Mouse (Mus musculus) yolk sac, embryonic 10.5 days (tissue): Measurements from ENCODE around the gene Adamtsl1.

ENCODE experiments used
- DNase-seq: peaks from one replicate; pipeline ENCODE4 v3.0.0-alpha.2; 2017; ENCODE audit warnings: low spot score

Gene Adamtsl1

GRCm38 (mm10) chr4:86053487-86054237 is 539.7 kb downstream of the Adamtsl1 start:
- DNase-seq, result peak; percentile 75

- no peak for DNase-seq
Observed at GRCm38 (mm10) chr4:86060614-86061013, 546.6 kb downstream of the Adamtsl1 start.

DNA sequence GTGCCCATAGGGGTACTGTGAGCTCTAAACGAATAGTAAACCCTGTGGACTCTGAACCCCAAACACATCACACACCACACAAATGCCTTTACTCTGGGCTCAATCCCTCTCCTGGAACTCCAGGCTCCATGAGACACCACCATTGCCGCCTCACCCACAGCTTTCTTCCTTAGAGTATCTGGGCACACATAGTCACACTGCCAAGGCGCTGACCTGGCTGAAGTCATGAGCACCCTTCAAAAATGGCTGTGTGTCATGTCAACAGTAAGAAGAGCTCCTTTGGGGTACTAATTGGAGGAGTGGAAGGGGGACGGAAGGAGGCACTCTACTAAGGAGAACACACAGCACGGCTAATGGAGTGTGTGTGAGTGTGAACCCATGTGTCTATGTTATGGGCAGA is 554.4 kb downstream of the Adamtsl1 start:
- no peak for DNase-seq

GRCm38 (mm10) chr4:86068875-86069718 is 555.1 kb downstream of the Adamtsl1 start:
- DNase-seq, result no peak

- DNase-seq, result no peak
Observed at GRCm38 (mm10) chr4:86074871-86075270, 560.9 kb downstream of the Adamtsl1 start.

DNA sequence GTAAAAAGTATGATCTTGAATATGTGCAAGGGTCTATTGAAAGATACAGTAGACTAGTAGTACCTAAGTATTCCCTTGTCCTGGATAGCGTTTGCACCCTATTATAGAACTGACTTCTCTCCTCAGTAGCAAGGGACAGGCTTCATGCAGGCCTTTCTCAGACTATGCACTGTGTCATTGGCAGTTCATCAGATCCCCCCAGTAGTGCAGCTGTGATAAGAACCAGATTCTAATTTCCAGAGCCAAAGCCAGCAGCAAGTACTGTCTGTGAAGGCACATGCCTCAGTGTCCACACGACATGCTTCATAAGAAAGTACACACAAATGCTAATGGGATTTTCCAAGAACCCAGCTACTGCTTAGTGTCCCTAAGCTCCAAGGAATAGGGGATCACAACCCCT is 563.4 kb downstream of the Adamtsl1 start:
- DNase-seq, result no peak

DNA sequence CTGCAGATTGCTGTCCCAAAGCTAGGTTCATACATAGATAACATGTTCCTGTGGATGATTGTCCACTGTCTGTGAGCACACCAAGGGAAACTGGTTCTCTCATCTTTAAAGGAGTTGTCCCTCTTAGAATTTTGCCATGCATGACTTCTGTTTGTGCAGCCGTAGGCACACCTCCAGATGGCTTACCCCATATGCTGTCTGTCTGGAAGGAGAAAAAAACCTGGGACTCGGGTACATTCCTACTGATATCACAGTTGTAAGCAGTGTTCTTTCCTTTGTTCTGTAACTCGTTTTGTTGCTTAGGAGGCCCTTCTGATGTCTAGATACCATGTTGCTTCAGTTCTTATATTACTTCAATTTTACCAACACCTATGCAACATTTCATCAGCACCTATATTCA is 563.9 kb downstream of the Adamtsl1 start:
- no peak for DNase-seq

GRCm38 (mm10) chr4:86087508-86087907 is 573.5 kb downstream of the Adamtsl1 start:
- no peak for DNase-seq

- DNase-seq, result no peak
Observed at GRCm38 (mm10) chr4:86103207-86103606, 589.2 kb downstream of the Adamtsl1 start.

DNA sequence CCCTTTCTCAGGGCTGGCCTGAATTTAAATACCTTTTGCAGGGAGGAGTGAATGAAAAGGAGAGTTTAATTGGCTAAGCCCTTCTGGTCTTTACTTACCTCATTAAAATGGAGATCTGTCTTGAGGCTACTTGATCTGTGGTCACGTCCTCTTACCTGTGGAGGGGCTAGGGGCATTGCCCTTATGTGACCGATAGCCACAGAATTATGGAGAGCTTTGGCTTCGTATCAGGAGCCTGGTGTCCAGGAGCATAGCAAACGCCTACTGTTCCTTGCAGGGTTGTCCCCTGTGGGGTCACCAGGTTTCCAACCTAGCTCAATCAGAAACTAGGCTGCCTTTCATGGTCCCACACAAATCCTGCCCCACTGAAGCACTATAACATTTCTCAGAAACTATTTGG is 594.4 kb downstream of the Adamtsl1 start:
- DNase-seq, result no peak

DNA sequence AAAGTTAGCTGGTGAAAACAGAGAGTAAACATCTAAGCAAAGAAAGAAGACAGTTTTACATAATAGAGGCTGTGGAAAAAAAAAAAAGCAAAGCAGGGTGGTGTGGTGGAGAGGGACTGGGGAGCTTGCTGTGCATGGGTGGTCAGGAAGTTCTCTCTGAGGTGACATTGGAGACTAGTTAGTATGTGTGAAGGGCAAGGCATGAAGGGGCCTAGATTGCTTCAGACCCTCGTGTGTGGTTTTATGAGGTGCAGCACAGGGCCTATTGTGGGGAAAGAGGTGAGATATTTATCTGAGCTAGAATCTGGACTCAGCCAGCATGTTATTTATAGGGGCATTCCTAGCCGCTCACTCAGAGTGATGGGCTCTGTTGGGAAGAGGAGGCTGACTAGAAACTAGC is 605.1 kb downstream of the Adamtsl1 start:
- no peak for DNase-seq

GRCm38 (mm10) chr4:86122431-86122830 is 608.5 kb downstream of the Adamtsl1 start:
- no peak for DNase-seq

DNA sequence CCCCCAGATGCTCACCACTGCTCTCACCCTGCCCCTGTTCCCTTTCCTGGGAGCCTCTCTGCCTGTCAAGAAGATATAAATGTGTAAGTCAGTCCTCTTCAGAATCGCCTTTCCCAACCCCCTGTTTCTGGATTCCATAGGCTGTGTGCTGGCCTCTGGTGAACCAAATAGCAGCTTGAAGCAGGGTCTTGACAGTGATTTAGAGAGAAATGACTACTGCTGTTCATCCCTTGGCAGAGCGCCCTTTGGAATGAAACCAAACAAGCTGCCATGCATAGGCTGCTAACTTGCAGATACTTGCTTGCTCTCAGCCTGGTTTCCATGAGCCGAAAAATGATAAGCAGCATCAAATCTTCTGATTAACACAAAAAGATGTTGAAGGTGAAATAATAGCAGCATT is 610.4 kb downstream of the Adamtsl1 start:
- DNase-seq, result peak; percentile 38

GRCm38 (mm10) chr4:86126636-86127035 is 612.7 kb downstream of the Adamtsl1 start:
- no peak for DNase-seq

DNA sequence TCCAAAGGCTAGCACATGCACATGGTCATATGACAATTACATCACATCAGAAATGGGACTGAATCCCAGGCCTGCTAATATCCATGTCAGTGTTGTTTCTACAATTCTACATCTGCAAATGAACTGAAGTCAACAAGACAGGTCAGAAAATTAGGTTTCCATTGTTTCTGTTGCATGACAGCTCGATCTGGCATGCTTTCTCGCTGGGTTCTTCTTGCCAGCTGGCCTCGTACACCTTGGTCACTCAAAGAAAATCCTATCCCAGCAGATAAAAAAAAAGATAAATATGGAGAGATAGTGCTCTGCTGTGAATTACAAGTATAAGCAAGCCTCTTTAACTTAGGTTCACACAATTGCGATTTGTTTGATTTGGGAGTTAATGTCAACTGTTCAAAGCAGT is 644.6 kb downstream of the Adamtsl1 start:
- DNase-seq, result no peak

DNA sequence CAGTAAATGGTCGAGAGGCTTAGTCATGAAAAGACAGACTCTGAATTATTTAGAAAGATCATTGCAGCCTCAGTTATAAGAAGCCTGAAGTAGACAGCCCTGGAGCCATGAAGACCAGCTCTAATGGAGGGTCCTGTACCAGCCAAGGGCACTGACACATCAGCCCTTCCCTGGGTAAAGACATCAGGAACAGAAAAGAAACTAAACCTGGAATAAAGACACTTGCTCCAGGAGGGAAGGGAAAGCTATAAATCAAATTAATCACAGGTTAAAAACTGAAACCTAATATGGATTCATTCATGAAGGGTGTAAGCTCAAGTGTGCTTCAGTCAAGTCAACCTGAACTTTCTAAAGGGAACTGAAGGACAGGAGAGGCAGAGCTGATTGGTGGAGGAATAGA is 645.4 kb downstream of the Adamtsl1 start:
- no peak for DNase-seq

DNA sequence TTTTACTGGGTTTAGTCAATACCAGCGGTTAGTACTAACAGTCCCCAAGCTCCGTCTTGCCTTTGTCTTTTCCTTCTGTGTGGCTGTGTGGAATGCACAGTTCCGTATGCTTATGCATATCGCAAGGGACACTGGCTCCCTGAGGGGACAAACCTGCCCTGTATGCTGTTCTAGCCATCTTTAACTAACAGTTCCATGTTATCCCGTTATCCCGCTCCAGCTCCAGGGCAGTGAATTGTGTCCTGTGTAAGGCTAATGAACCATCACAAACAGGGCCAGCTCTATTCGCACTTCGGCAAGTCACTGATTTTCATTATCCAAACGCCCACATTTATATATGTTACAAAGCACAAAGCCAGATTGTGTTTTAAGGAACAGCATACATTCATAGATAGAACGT is 656.8 kb downstream of the Adamtsl1 start:
- DNase-seq, result no peak

- no peak for DNase-seq
Observed at GRCm38 (mm10) chr4:86171461-86171860, 657.5 kb downstream of the Adamtsl1 start.

- DNase-seq, result no peak
Observed at GRCm38 (mm10) chr4:86177471-86177870, 663.5 kb downstream of the Adamtsl1 start.

GRCm38 (mm10) chr4:86178116-86178515 is 664.1 kb downstream of the Adamtsl1 start:
- DNase-seq, result no peak

GRCm38 (mm10) chr4:86183701-86184173 is 669.8 kb downstream of the Adamtsl1 start:
- peak; percentile 12 for DNase-seq

DNA sequence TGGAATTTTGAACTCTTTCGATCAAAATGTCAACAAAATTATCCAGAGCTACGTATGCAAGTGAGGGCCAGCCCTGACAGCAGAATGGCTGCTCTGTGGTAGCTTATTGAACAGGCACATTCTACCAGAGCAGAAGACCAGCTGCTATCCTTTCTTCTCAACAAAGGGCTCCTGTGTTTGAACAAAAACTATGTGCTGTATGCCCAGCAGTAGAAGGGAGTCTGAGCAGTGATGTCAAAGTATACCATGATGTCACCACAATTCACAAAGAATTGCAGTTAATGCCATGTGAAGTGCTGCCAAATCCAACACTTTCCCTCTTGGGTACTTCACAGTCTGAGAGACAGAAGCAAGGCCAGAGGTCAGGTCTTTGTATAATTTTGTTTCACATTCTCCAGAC is 675.9 kb downstream of the Adamtsl1 start:
- peak; percentile 19 for DNase-seq

DNA sequence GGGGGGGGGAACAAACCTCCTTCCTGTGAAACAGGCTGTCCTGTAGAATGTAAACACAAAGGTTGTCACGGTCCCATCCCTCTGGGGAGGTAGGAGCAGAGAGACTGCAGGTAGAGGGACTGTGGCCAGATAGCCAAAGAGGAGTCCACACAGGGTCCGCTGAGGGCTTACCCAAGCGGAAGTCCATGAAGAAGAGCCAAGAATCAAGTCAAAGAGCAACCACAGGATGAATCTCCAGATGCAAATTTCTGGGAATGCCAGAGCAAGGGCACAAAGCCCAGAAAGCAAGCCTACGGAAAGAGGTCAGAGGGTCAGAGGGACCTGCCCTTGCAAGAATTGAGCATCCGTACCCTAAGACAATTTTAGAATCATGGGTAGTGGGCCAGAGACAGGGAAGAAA is 677.2 kb downstream of the Adamtsl1 start:
- DNase-seq, result no peak
